Mouse (Mus musculus) lung, embryonic 15.5 days (tissue): Measurements from ENCODE around the gene Snx33. TPM values are rescaled to one million over a fixed set of nuclear protein-coding genes. Genes with fewer than 3 reads are reported as not detected.
"Not testable (repeated sequence)": the region's sequence is repeated elsewhere in the genome, so short reads cannot be mapped to it uniquely, and the experiment has no call there.

Experiments
- ATAC-seq: fragments of 200-750 bp; cut with Nextera tagmentation; 2 replicates; pipeline ENCODE4 v1.8.0; 2017; ENCODE audit warnings: moderate number of reproducible peaks, borderline replicate concordance; ENCODE audit not compliant: low FRiP score, low TSS enrichment; ENCODE audit errors: extremely low read depth
- H3K27ac ChIP-seq: fragments of 300-500 bp; sonication (generic); 2 replicates; pipeline ENCODE4 v1.5.1; 2015; ENCODE audit warnings: moderate library complexity, mild to moderate bottlenecking, inconsistent platforms
- H3K27me3 ChIP-seq: fragments of 300-500 bp; sonication (generic); 2 replicates; pipeline ENCODE4 v1.6.1; 2015; ENCODE audit warnings: inconsistent platforms
- H3K36me3 ChIP-seq: fragments of 300-500 bp; sonication (generic); 2 replicates; pipeline ENCODE4 v1.6.1; 2015; ENCODE audit warnings: inconsistent platforms
- H3K4me1 ChIP-seq: fragments of 300-500 bp; sonication (generic); 2 replicates; pipeline ENCODE4 v1.6.1; 2015; ENCODE audit warnings: inconsistent platforms
- H3K4me2 ChIP-seq: fragments of 300-500 bp; sonication (generic); 2 replicates; pipeline ENCODE4 v1.6.1; 2015; ENCODE audit warnings: inconsistent platforms, mild to moderate bottlenecking, moderate library complexity
- H3K4me3 ChIP-seq: fragments of 300-500 bp; sonication (generic); 2 replicates; pipeline ENCODE4 v1.5.1; 2015; ENCODE audit warnings: mild to moderate bottlenecking, inconsistent platforms
- H3K9ac ChIP-seq: fragments of 300-500 bp; sonication (generic); 2 replicates; pipeline ENCODE4 v1.6.1; 2015; ENCODE audit warnings: inconsistent platforms
- H3K9me3 ChIP-seq: fragments of 300-500 bp; sonication (generic); 2 replicates; pipeline ENCODE4 v1.6.1; 2016; ENCODE audit warnings: inconsistent platforms
- whole genome bisulfite sequencing: fragments of 180-500 bp; shearing (Covaris S2); methylation state at CpG from one replicate; pipeline ENCODE4 v1.1.7; 2015; 5-methylcytosine and 5-hydroxymethylcytosine counted together
- polyA plus RNA-seq: library from polyadenylated mRNA; unstranded; fragments of >200 nt; fragmentation: Nextera tagmentation; extraction: Ambion mirVana; gene quantifications from 2 replicates; pipeline ENCODE4 v1.2.1, GENCODE M21; 2015

The Snx33 gene
- polyA plus RNA-seq: 10.8 and 11.4 TPM in 2 replicates

GRCm38 (mm10) chr9:56928041-56928811 is at the start of gene Snx33:
Snx33 (minus strand) TSS chr9:56928371.
- peak within 1 kb of the TSS; percentile 76 for H3K4me2 ChIP-seq
- H3K4me1 ChIP-seq: peaks cover 44% of the 10 kb centered on the region
- under 1% methylated on average over 49 of the region's 50 CpGs for WGBS
- peak; percentile 82 for ATAC-seq
- peak within 1 kb of the TSS; percentile 81 for H3K9ac ChIP-seq
- H3K27ac ChIP-seq: peak within 1 kb of the TSS; percentile 99
- H3K9me3 ChIP-seq: no peaks in the 10 kb centered on the region
- H3K4me3 ChIP-seq: peak within 1 kb of the TSS; percentile 66
- H3K27me3 ChIP-seq: no peaks in the 10 kb centered on the region
- H3K36me3 ChIP-seq: no peaks in the 10 kb centered on the region

- no peaks in the 10 kb centered on the region for H3K27me3 ChIP-seq
- no peak for ATAC-seq
- H3K9me3 ChIP-seq: no peaks in the 10 kb centered on the region
- no peak overlapping the region for H3K27ac ChIP-seq
- H3K4me3 ChIP-seq: no peak overlapping the region
- no peak overlapping the region for H3K9ac ChIP-seq
- no peaks in the 10 kb centered on the region for H3K4me1 ChIP-seq
- 71% methylated on average over 3 of the region's 3 CpGs for WGBS
- H3K36me3 ChIP-seq: no peaks in the 10 kb centered on the region
- H3K4me2 ChIP-seq: no peak overlapping the region
Measured at GRCm38 (mm10) chr9:56975199-56975598, 47.0 kb upstream of the Snx33 start.

GRCm38 (mm10) chr9:56973960-56974524 is 45.9 kb upstream of the Snx33 start:
- Histone ChIP-seq H3K27me3 (no peaks in the 10 kb centered on the region), H3K4me2 (no peak overlapping the region), H3K9me3 (no peaks in the 10 kb centered on the region), H3K36me3 (no peaks in the 10 kb centered on the region), H3K4me1 (no peaks in the 10 kb centered on the region), H3K4me3 (no peak overlapping the region), H3K27ac (no peak overlapping the region), H3K9ac (no peak overlapping the region)
- whole genome bisulfite sequencing: 76% methylated on average over 8 of the region's 8 CpGs
- no peak for ATAC-seq

- Histone ChIP-seq H3K4me1 (no peaks in the 10 kb centered on the region), H3K4me3 (no peak overlapping the region), H3K27me3 (no peaks in the 10 kb centered on the region), H3K9me3 (no peaks in the 10 kb centered on the region), H3K4me2 (no peak overlapping the region), H3K9ac (no peak overlapping the region), H3K36me3 (no peaks in the 10 kb centered on the region), H3K27ac (no peak overlapping the region)
- WGBS: 72% methylated on average over 2 of the region's 2 CpGs
- ATAC-seq: no peak
Measured at GRCm38 (mm10) chr9:56970158-56970557, 42.0 kb upstream of the Snx33 start.

- Histone ChIP-seq H3K4me1 (0 out of 2 replicates have a peak, but pooled peaks cover 2% of the 10 kb centered on the region), H3K27ac (no peak overlapping the region), H3K27me3 (no peaks in the 10 kb centered on the region), H3K4me2 (no peak overlapping the region), H3K9ac (no peak overlapping the region), H3K4me3 (no peak overlapping the region), H3K36me3 (peaks cover 13% of the 10 kb centered on the region; the same call in 1 of the 2 replicates), H3K9me3 (no peaks in the 10 kb centered on the region)
- ATAC-seq: no peak
- 88% methylated on average over 3 of the region's 3 CpGs for WGBS
Measured at GRCm38 (mm10) chr9:56961591-56961990, 33.4 kb upstream of the Snx33 start.

GRCm38 (mm10) chr9:56958689-56959088 is 30.5 kb upstream of the Snx33 start:
- H3K27ac ChIP-seq: no peak overlapping the region
- no peaks in the 10 kb centered on the region for H3K27me3 ChIP-seq
- no peak overlapping the region for H3K9ac ChIP-seq
- H3K9me3 ChIP-seq: no peaks in the 10 kb centered on the region
- 96% methylated on average over 2 of the region's 2 CpGs for WGBS
- H3K4me2 ChIP-seq: no peak overlapping the region
- no peak for ATAC-seq
- H3K4me3 ChIP-seq: no peak overlapping the region
- H3K36me3 ChIP-seq: peaks cover 5% of the 10 kb centered on the region; the same call in 1 of the 2 replicates
- 0 out of 2 replicates have a peak, but pooled peaks cover 2% of the 10 kb centered on the region for H3K4me1 ChIP-seq

GRCm38 (mm10) chr9:56956966-56957675 is 28.9 kb upstream of the Snx33 start:
- 0 out of 2 replicates have a peak, but pooled peaks cover 4% of the 10 kb centered on the region for H3K4me1 ChIP-seq
- no peaks in the 10 kb centered on the region for H3K9me3 ChIP-seq
- no peak overlapping the region for H3K4me3 ChIP-seq
- peaks cover 5% of the 10 kb centered on the region; the same call in 1 of the 2 replicates for H3K36me3 ChIP-seq
- no peak overlapping the region for H3K4me2 ChIP-seq
- no peaks in the 10 kb centered on the region for H3K27me3 ChIP-seq
- WGBS: 42% methylated on average over 7 of the region's 7 CpGs
- H3K27ac ChIP-seq: peak overlapping the region; percentile 47; the same call in 1 of the 2 replicates
- H3K9ac ChIP-seq: no peak overlapping the region
- peak; percentile 74; the same call in 1 of the 2 replicates for ATAC-seq

GRCm38 (mm10) chr9:56953562-56953961 is 25.4 kb upstream of the Snx33 start:
- Histone ChIP-seq H3K27ac (no peak overlapping the region), H3K4me2 (no peak overlapping the region), H3K9me3 (no peaks in the 10 kb centered on the region), H3K4me1 (peaks cover 14% of the 10 kb centered on the region), H3K4me3 (no peak overlapping the region), H3K36me3 (0 out of 2 replicates have a peak, but pooled peaks cover 3% of the 10 kb centered on the region), H3K27me3 (no peaks in the 10 kb centered on the region), H3K9ac (no peak overlapping the region)
- WGBS: 94% methylated on average over 1 of the region's 1 CpGs
- ATAC-seq: no peak

GRCm38 (mm10) chr9:56950414-56951400 is 22.5 kb upstream of the Snx33 start, which contains the start of gene Snupn:
Snupn (plus strand) TSS chr9:56950878.
- WGBS: under 1% methylated on average over 50 of the region's 50 CpGs
- H3K27me3 ChIP-seq: no peaks in the 10 kb centered on the region
- ATAC-seq: peak; percentile 100

GRCm38 (mm10) chr9:56949767-56950166 is 21.6 kb upstream of the Snx33 start:
- Histone ChIP-seq H3K4me1 (peaks cover 12% of the 10 kb centered on the region), H3K9me3 (no peaks in the 10 kb centered on the region), H3K4me2 (peak overlapping the region; percentile 78), H3K36me3 (no peaks in the 10 kb centered on the region), H3K9ac (0 out of 2 replicates have a peak overlapping the region, but pooled peaks have one; percentile 18), H3K27ac (no peak overlapping the region), H3K27me3 (no peaks in the 10 kb centered on the region), H3K4me3 (peak overlapping the region; percentile 58)
- no peak for ATAC-seq
- 19% methylated on average over 13 of the region's 13 CpGs for WGBS

More at GRCm38 (mm10) chr9:56950414-56951400, 22.5 kb upstream of the Snx33 start, which contains the start of gene Snupn:
- no peaks in the 10 kb centered on the region for H3K36me3 ChIP-seq
- peaks cover 12% of the 10 kb centered on the region for H3K4me1 ChIP-seq
- no peaks in the 10 kb centered on the region for H3K9me3 ChIP-seq
- peak within 1 kb of the TSS; percentile 69 for H3K9ac ChIP-seq
- peak within 1 kb of the TSS; percentile 78 for H3K4me2 ChIP-seq
- H3K27ac ChIP-seq: peak within 1 kb of the TSS; percentile 82
- peak within 1 kb of the TSS; percentile 58 for H3K4me3 ChIP-seq

- H3K4me1 ChIP-seq: peaks cover 12% of the 10 kb centered on the region
- not testable (repeated sequence) for H3K9ac ChIP-seq, H3K27me3 ChIP-seq, H3K27ac ChIP-seq, H3K36me3 ChIP-seq, H3K4me2 ChIP-seq, ATAC-seq, H3K9me3 ChIP-seq, H3K4me3 ChIP-seq
- WGBS: 67% methylated on average over 5 of the region's 5 CpGs
Measured at GRCm38 (mm10) chr9:56948699-56949098, 20.5 kb upstream of the Snx33 start.
